Mouse (Mus musculus): ENCODE data around the gene Clca3b. TPM values are rescaled to one million over a fixed set of nuclear protein-coding genes. Genes with fewer than 3 reads are reported as not detected.

Clca3b gene
- polyA plus RNA-seq (2017; shearing (Covaris generic)), result not detected

GRCm38 (mm10) chr3:144849014-144849556 is at the start of gene Clca3b:
Clca3b (minus strand) TSS chr3:144849357.

GRCm38 (mm10) chr3:144819219-144819618 is 29.9 kb downstream of the Clca3b start, which contains the start of gene Clca3a2:
Clca3a2 (minus strand) TSS chr3:144819494.

Other genes with a start within 250 kb of the Clca3b start
- gene Sh3glb1, start 129.0 kb downstream of the Clca3b start, polyA plus RNA-seq (2017; shearing (Covaris generic)), result 73.7 TPM
- 0.17 TPM for gene Clca3a1, start 88.4 kb downstream of the Clca3b start, polyA plus RNA-seq (2017; shearing (Covaris generic))
- not detected for gene Clca3a2, start 29.9 kb downstream of the Clca3b start, polyA plus RNA-seq (2017; shearing (Covaris generic))
- not detected for gene Clca4b, start 83.2 kb upstream of the Clca3b start, polyA plus RNA-seq (2017; shearing (Covaris generic))
- gene Clca4a, start 125.7 kb upstream of the Clca3b start, polyA plus RNA-seq (2017; shearing (Covaris generic)), result not detected
- gene Clca1, start 183.4 kb upstream of the Clca3b start, polyA plus RNA-seq (2017; shearing (Covaris generic)), result not detected

Data from inflammation-experienced regulatory T-cells, adult 16 weeks (primary cell).